Mouse (Mus musculus): ENCODE results near the gene Gm21394. TPM values are rescaled to one million over a fixed set of nuclear protein-coding genes. Genes with fewer than 3 reads are reported as not detected.

Gene Gm21394
- not detected in 2 replicates for polyA plus RNA-seq (2012; rRNA removed)

GRCm38 (mm10) chrY:84564807-84565206, at the start of gene Gm21394:
TSS of gene Gm21394 (minus strand) at chrY:84564907.

Other genes starting within 250 kb of the Gm21394 start
- not detected in 2 replicates for gene Gm21409, start 181.8 kb upstream of the Gm21394 start, polyA plus RNA-seq (2012; rRNA removed)